Mouse (Mus musculus) thymus, postnatal 25 days (tissue): ENCODE measurements around the gene Raet1e.
"Not testable (repeated sequence)": the region's sequence is repeated elsewhere in the genome, so short reads cannot be mapped to it uniquely, and the experiment has no call there.

Source experiments
- DNase-seq: peaks from one replicate; pipeline ENCODE4 v3.0.0; 2022

Gene Raet1e

GRCm38 (mm10) chr10:22274445-22275057 is 116.2 kb downstream of the Raet1e start:
- DNase-seq: no peak

- DNase-seq: not testable (repeated sequence)
Observed at GRCm38 (mm10) chr10:22278468-22278867, 120.1 kb downstream of the Raet1e start.

- no peak for DNase-seq
Observed at GRCm38 (mm10) chr10:22282816-22283215, 124.4 kb downstream of the Raet1e start.

- no peak for DNase-seq
Observed at GRCm38 (mm10) chr10:22295676-22296075, 137.3 kb downstream of the Raet1e start.

- DNase-seq: no peak
Observed at GRCm38 (mm10) chr10:22297033-22297762, 138.8 kb downstream of the Raet1e start.

GRCm38 (mm10) chr10:22297766-22298461 is 139.5 kb downstream of the Raet1e start:
- no peak for DNase-seq

GRCm38 (mm10) chr10:22299324-22299723 is 141.0 kb downstream of the Raet1e start:
- DNase-seq: no peak

- peak; percentile 6 for DNase-seq
Observed at GRCm38 (mm10) chr10:22301641-22302040, 143.3 kb downstream of the Raet1e start.

- peak; percentile 8 for DNase-seq
Observed at GRCm38 (mm10) chr10:22302344-22303057, 144.1 kb downstream of the Raet1e start.

GRCm38 (mm10) chr10:22303736-22304135 is 145.4 kb downstream of the Raet1e start:
- DNase-seq: no peak

- DNase-seq: no peak
Observed at GRCm38 (mm10) chr10:22305801-22306200, 147.4 kb downstream of the Raet1e start.

GRCm38 (mm10) chr10:22306452-22306851 is 148.1 kb downstream of the Raet1e start:
- peak; percentile 31 for DNase-seq

GRCm38 (mm10) chr10:22308221-22308620 is 149.9 kb downstream of the Raet1e start:
- no peak for DNase-seq

GRCm38 (mm10) chr10:22322858-22323257 is 164.5 kb downstream of the Raet1e start:
- no peak for DNase-seq

GRCm38 (mm10) chr10:22345721-22346120 is 187.4 kb downstream of the Raet1e start:
- DNase-seq: peak; percentile 3

GRCm38 (mm10) chr10:22353548-22354195 is 195.3 kb downstream of the Raet1e start:
- DNase-seq: not testable (repeated sequence)

GRCm38 (mm10) chr10:22354196-22354574 is 195.8 kb downstream of the Raet1e start:
- not testable (repeated sequence) for DNase-seq

GRCm38 (mm10) chr10:22357373-22357772 is 199.0 kb downstream of the Raet1e start:
- DNase-seq: not testable (repeated sequence)

GRCm38 (mm10) chr10:22360252-22360651 is 201.9 kb downstream of the Raet1e start, which contains the start of gene Raet1d:
Gene Raet1d (plus strand): TSS chr10:22360552.
- DNase-seq: not testable (repeated sequence)

- DNase-seq: not testable (repeated sequence)
Observed at GRCm38 (mm10) chr10:22360957-22361356, 202.6 kb downstream of the Raet1e start.

- DNase-seq: peak; percentile 1
Observed at GRCm38 (mm10) chr10:22361415-22362352, 203.3 kb downstream of the Raet1e start.
